Mouse (Mus musculus) heart, adult 2 months (tissue): ENCODE measurements around the gene Cops3.

Experiments used
- CTCF ChIP-seq: fragments of 200-600 bp; IDR thresholded peaks from 2 replicates; pipeline ENCODE4 v1.8.1; 2022; ENCODE audit warnings: antibody characterized with exemption, mild to moderate bottlenecking, moderate library complexity
- POLR2A ChIP-seq: fragments of 200-500 bp; IDR thresholded peaks from 2 replicates; pipeline ENCODE4 v1.6.1; 2011; ENCODE audit warnings: mild to moderate bottlenecking, low read depth, low read length, control low read depth; ENCODE audit not compliant: insufficient read depth

DNA sequence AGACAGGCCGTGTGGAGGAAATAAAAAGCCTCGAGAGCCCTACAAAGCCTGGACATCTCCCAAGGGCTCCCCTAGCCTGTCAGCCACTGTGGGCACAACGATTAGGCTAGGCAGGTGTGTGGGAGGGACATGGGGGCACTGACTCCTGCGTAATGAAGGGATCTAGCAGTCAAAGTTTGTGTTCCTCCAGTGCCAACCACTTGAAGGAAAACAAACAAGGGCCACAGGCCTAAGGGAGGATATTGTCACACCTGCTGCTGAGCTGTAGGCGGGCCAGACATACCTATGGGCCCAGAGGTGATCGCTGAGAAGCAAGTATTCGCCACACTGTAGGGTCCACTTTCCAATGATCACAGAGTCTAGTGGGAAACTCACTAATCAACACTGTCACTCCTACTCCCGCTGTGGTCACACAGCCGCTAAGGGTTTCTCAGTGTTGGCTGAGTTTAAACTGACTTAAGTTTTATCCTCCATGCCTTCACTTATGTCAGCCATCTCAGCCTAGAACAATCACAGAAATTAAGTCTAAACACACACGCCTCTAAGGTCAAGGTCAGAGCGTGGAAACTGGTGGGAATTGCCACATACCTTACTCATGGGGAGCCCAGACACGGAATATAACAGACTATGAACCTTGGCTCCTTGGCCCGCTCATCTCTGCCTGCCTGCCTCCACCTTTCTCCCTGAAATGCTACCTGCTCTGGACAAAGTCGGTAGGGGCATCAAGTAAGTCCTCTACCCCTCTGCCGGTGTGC is 53.0 kb downstream of the Cops3 start:
- TF ChIP-seq CTCF (no peak), POLR2A (no peak)
